Mouse (Mus musculus) A20 (cell line): Measurements from ENCODE around the gene Abl2.
"Not testable (repeated sequence)": the region's sequence is repeated elsewhere in the genome, so short reads cannot be mapped to it uniquely, and the experiment has no call there.

Experiments
- DNase-seq: peaks from one replicate; pipeline ENCODE4 v3.0.0-alpha.2; 2011; ENCODE audit warnings: low read depth, low spot score

The Abl2 gene

GRCm38 (mm10) chr1:156633095-156633494, 74.5 kb downstream of the Abl2 start:
- DNase-seq, result peak; percentile 60

DNA sequence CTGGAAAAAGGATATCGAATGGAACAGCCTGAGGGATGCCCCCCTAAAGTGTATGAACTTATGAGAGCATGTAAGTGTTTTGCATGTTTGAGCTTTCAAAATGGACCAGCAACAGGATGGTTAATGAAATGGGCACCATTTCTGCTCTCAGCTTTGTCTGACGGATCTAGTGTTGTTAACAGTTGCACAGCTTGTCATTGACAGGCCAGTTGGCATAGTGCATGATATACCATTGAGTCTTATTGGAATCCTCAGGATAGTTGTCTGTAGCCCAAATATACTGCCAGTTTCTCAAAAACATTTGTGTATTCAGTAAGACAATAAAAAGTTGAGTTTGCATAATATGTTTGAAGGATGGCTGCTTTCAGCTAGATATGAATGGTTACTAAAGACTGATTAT, 76.6 kb downstream of the Abl2 start:
- DNase-seq, result no peak

GRCm38 (mm10) chr1:156639455-156639854, 80.9 kb downstream of the Abl2 start:
- no peak for DNase-seq

- no peak for DNase-seq
Observed at GRCm38 (mm10) chr1:156640577-156640976, 82.0 kb downstream of the Abl2 start.

DNA sequence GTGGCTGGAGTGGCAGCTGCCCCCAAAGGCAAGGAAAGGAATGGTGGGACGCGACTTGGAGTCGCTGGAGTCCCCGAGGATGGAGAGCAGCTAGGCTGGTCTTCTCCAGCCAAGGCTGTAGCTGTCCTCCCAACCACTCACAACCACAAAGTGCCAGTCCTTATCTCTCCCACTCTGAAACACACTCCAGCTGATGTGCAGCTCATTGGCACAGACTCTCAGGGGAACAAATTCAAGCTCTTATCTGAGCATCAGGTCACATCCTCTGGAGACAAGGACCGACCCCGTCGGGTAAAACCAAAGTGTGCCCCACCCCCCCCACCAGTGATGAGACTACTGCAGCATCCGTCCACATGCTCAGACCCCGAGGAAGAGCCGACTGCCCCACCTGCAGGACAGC, 83.2 kb downstream of the Abl2 start:
- no peak for DNase-seq

DNA sequence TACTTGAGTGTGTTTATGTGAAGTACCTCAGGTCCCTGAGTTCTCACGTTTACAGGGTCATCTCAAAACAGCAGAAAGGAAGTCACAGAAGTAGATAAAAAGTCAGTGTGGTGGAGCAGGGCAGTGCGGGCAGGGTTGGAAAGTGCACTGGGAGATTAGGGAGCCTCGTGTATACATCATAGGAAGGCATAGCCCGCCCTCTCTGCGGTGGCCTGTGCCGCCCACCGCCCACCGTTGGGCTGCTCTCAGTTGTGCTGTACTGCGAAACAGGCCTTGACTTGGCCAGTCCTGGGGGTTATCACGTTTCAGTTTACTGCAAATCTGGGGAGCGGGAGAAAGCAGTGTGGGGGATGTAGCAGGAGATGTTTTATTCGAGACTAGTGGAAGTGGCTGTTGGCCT, 84.2 kb downstream of the Abl2 start:
- no peak for DNase-seq

- DNase-seq, result no peak
Observed at GRCm38 (mm10) chr1:156644061-156644460, 85.5 kb downstream of the Abl2 start.

- DNase-seq, result no peak
Observed at GRCm38 (mm10) chr1:156644780-156645523, 86.4 kb downstream of the Abl2 start.

GRCm38 (mm10) chr1:156645971-156646370, 87.4 kb downstream of the Abl2 start:
- no peak for DNase-seq

DNA sequence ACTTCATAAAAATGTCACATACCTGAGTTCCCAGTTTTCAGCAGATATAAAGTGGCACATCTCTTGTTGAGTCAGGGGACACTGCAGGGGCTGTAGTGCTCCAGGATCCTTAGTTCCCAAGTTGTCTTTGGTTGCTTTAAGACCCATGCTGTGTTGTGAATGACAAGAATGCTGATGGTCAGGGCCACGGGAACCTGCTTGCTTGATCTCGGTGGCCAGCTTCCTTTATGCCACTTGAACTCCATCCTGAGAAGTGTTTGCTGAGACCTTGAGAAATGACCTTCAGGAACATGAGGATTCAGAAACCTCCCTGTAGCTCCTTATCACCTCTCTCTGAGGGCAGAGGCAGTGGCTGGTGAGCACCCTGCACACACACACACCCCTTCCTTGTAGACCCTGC, 90.1 kb downstream of the Abl2 start:
- no peak for DNase-seq

DNA sequence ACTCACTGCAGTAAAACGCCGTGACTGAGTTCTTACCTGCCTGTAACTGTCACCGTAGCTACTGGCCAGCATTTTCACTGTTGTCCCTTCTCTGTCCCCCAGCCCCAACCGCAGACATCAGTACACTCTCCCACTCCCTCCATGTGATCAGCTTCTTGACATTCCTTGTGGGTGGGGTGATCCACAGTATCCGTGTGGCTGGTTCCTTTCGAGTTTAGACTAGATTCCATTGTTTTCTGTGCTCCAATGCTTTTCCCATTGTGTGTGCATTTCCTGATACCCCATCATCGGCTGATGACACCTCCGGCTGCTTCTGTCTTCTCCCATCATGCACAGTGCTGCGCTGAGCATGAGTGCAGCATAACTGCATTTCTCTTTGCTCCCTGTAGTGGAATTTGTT, 92.0 kb downstream of the Abl2 start:
- DNase-seq, result no peak

DNA sequence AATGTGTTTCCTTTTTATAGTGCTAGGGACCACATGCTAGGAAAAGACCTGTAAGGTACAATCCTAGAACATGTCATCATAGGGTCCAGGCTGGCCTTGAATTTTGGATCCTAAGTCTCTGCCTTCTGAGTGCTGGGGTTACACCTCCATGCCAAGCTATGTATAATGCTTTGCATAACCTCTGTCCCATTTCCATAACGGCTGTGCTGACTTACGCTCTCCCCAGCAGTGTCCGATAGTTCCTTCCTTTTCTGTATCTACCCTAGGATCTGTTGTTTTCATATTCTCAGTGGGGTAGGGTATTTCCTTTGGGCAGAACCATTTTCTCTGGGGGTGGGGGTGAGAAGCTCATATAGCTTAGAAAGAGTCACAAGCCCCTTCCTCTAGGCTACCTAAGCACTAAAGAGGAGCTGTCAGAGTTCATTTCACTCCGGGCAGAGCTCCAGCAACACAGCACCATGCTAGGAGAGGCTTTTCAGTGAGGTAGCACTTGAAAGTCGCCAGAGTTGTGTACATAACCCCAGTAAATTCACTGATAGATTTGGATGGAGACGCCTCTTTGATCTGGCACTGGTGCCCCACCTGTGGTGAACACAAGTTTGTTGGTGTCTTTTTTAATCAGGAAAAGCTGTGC, 93.7 kb downstream of the Abl2 start:
- DNase-seq, result no peak

DNA sequence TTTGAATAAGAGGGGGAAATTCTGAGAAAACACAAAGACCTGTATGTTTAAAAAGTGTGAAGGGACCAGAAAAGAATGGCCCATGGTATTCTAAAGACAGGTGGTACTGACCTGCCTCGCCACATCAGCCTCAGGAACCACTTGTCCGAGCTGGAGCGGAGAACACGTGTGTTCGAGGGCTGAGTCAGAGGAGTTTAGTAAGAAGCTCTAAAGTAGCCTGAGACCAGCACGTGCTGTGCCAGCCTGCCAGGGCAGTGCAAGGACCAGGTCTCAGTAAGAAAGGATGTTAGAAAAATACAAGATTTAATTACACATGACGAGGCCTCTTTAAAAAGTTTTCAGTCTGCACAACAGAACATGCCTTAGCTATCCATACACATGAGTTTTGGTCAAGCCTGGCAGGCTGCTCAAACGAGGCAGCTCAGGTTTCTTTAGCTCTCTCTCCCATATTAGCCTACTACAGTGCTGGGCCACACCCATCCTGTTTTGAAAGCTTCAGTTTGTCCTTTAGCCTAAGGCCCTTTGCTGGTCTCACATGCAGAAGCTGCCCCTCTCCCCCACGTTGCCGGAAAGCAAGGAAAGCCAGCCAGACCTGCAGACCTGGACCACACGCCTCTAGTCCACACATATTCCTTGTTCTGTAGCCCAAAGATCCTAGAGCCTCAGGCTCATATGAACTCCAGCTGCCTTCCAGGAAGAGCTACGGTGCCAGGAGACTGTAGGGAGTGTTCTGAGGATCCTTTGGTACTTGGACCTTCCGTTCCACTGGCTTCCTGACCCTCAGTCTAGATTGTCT, 96.3 kb downstream of the Abl2 start:
- DNase-seq, result no peak

DNA sequence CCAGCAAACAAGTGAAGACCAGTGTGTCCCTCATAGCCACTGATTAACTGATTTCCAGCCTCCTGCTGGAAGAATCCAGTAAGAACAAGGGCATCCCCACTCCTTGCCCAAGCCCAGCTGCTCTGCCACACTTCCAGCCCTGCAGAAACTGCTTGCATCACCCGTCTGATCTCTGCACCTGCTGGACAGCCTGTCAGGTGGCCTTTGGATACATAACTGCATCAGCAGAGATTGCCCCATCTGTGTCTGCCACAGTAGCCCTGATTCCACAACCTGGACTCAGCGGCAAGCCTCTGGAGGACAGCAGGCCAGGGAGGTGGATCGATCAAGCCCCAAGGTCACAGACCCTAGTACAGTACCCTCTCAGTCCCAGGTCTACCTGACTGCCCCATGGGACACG, 98.9 kb downstream of the Abl2 start:
- DNase-seq, result no peak

DNA sequence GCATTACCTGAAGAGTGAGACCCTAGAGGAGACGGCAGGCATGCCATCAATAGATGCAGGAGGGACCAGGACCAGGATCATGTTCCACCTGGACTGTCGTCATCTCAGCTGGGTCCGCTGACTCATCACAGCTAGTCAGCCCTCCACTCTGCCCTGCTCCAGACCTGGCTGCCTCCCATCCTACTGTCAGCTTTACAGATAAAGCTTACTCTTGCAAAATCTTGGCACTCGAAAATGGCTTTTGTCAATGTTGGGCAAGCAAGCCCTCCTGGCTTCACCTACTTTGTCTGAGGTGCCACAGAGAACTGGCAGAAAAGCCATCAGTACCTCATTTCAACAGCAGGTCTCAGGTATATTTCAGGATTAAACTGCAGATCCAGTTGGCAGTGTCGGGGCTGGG, 100.1 kb downstream of the Abl2 start:
- DNase-seq, result no peak

- DNase-seq, result no peak
Observed at GRCm38 (mm10) chr1:156659906-156660659, 101.5 kb downstream of the Abl2 start.

DNA sequence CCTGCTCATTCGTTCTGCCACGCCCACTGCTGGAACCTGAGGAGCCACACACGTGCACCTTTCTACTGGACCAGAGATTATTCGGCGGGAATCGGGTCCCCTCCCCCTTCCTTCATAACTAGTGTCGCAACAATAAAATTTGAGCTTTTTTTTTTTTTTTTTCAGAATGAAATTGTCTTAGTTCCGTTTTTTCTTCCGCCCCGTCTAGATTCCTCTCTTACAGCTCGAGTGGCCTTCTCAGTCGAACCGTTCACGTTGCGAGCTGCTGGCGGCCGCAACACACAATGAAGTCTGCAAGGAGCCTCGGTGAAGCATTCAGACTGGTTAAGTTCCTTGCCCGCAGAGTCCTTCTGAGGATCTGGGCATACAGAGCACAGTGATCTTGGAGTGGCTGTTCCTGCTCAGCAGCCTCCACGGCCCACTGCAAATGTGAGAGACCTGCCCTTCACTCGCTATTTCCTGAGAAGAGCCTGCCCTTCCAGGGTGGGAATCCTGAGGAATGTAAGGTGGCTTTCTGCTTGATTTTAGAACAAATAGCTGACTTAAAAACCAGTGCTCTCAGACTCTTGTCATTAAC, 102.2 kb downstream of the Abl2 start:
- not testable (repeated sequence) for DNase-seq

DNA sequence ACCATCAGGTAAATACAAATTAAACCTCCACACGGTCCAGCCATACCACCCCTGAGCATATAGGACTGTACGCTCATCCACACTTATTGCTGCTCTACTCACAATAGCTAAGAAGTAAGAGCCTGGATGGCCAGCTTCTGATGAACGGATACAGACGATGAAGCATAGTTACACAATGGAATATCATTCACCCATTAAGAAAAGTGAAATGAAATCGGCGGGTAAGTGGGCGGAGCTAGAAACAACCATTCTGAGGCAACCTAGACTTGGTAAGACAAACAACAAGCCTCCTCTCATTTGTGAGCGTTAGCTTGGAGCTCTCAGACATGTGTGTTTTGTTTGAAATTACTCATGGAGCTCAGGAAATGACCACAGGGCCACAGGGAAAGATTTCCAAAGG, 107.2 kb downstream of the Abl2 start:
- no peak for DNase-seq

- DNase-seq, result no peak
Observed at GRCm38 (mm10) chr1:156667141-156667926, 108.7 kb downstream of the Abl2 start.

DNA sequence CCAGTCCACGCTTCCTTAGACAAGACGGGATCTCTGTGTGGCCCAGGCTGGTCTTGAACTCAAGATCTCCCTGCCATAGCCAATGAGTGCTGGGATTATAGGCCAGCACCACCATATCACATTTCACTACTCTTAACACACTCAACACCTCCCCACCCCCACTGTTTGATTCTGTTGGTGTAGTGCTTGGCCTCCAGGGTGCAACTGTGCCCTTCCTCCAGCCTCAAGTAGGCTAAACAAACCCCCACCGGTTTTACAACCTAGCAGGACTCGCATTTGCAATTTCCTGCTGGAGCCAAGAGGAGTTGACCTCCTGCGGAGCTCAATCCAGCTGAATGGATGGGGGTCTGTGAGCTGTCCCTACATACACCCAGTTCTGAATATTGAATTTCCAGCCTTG, 110.0 kb downstream of the Abl2 start:
- no peak for DNase-seq
